Mouse (Mus musculus) embryonic facial prominence, embryonic 15.5 days (tissue): ENCODE measurements around the gene Skap1. TPM values are rescaled to one million over a fixed set of nuclear protein-coding genes. Genes with fewer than 3 reads are reported as not detected.

ENCODE experiments used
- ATAC-seq: fragments of 200-750 bp; cut with Nextera tagmentation; 2 replicates; pipeline ENCODE4 v1.8.0; 2017; ENCODE audit warnings: low read depth, moderate TSS enrichment; ENCODE audit not compliant: insufficient number of reproducible peaks, low FRiP score, low TSS enrichment
- H3K27ac ChIP-seq: fragments of 300-500 bp; sonication (generic); replicated peaks from 2 replicates; pipeline ENCODE4 v1.5.1; 2015; ENCODE audit warnings: mild to moderate bottlenecking, inconsistent platforms
- H3K27me3 ChIP-seq: fragments of 300-500 bp; sonication (generic); 2 replicates; pipeline ENCODE4 v1.6.1; 2015; ENCODE audit warnings: inconsistent platforms
- H3K36me3 ChIP-seq: fragments of 300-500 bp; sonication (generic); 2 replicates; pipeline ENCODE4 v1.6.1; 2015; ENCODE audit warnings: mild to moderate bottlenecking, inconsistent platforms
- H3K4me1 ChIP-seq: fragments of 300-500 bp; sonication (generic); 2 replicates; pipeline ENCODE4 v1.6.1; 2015; ENCODE audit warnings: inconsistent platforms
- H3K4me2 ChIP-seq: fragments of 300-500 bp; sonication (generic); replicated peaks from 2 replicates; pipeline ENCODE4 v1.6.1; 2015; ENCODE audit warnings: mild to moderate bottlenecking, inconsistent platforms
- H3K4me3 ChIP-seq: fragments of 300-500 bp; sonication (generic); replicated peaks from 2 replicates; pipeline ENCODE4 v1.5.1; 2015; ENCODE audit warnings: mild to moderate bottlenecking, inconsistent platforms
- H3K9ac ChIP-seq: fragments of 300-500 bp; sonication (generic); 2 replicates; pipeline ENCODE4 v1.6.1; 2015; ENCODE audit warnings: inconsistent platforms
- H3K9me3 ChIP-seq: fragments of 300-500 bp; sonication (generic); replicated peaks from 2 replicates; pipeline ENCODE4 v1.6.1; 2016; ENCODE audit warnings: inconsistent platforms
- WGBS: fragments of 180-500 bp; shearing (Covaris S2); methylation state at CpG from one replicate; pipeline ENCODE4 v1.1.7; 2015; 5-methylcytosine and 5-hydroxymethylcytosine counted together
- polyA plus RNA-seq: library from polyadenylated mRNA; unstranded; fragments of >200 nt; fragmentation: Nextera tagmentation; extraction: Ambion mirVana; gene quantifications from 2 replicates; pipeline ENCODE4 v1.2.1, GENCODE M21; 2015

Skap1 gene
- polyA plus RNA-seq, 1 experiment from 2014 or later, result 2.3 TPM

GRCm38 (mm10) chr11:96674786-96675365 is 210.5 kb downstream of the Skap1 start:
- no peak overlapping the region for H3K9ac ChIP-seq
- H3K9me3 ChIP-seq, result no peaks in the 10 kb centered on the region
- H3K27ac ChIP-seq, result no peak overlapping the region
- H3K4me3 ChIP-seq, result no peak overlapping the region
- ATAC-seq, result no peak
- H3K36me3 ChIP-seq, result no peaks in the 10 kb centered on the region
- H3K4me2 ChIP-seq, result no peak overlapping the region
- WGBS, result 28% methylated on average over 8 of the region's 8 CpGs
- H3K27me3 ChIP-seq, result peaks cover 4% of the 10 kb centered on the region; the same call in 1 of the 2 replicates
- H3K4me1 ChIP-seq, result peaks cover 3% of the 10 kb centered on the region; the same call in 1 of the 2 replicates

DNA sequence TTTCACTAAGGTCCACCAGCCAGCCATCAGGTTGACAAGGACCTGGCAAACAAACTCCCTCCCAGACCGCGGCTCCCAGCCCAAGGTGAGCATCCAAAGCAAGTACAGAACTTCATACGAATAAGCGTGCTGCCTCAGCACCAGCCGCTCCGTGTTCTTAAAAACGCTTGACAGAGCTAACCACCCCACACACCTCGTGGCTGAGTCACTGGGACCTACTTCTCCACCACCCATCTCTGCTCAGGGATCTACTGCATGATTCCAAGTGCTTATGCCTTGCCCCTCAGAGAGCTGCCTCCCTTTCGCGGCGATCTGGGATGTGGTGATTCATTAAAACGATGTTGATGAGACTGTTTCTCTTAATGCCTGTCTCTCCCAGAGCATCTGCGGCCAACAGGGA is 213.6 kb downstream of the Skap1 start:
- no peak overlapping the region for H3K27ac ChIP-seq
- no peak overlapping the region for H3K9ac ChIP-seq
- H3K27me3 ChIP-seq, result peaks cover 4% of the 10 kb centered on the region
- H3K4me3 ChIP-seq, result no peak overlapping the region
- H3K4me1 ChIP-seq, result peaks cover 3% of the 10 kb centered on the region; the same call in 1 of the 2 replicates
- WGBS, result 89% methylated on average over 13 of the region's 13 CpGs
- ATAC-seq, result no peak
- no peak overlapping the region for H3K4me2 ChIP-seq
- H3K9me3 ChIP-seq, result no peaks in the 10 kb centered on the region
- no peaks in the 10 kb centered on the region for H3K36me3 ChIP-seq

DNA sequence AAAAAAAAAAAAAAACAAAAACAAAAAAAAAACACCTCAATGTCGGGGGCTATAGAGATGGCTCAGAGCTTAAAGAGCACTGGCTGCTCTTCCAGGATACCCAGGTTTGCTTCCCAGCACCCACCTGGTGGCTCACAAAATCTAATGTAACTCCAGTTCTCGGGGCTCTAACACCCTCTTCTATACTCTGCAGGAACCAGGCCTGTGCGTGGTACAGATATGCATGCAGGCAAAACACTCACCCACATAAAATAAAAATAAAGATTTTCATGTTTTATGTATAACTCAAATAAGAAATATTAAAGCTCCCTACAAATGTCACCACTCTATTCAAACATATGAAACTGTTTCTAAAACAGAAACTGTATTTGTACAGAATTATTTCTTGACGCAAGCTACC is 214.6 kb downstream of the Skap1 start:
- H3K36me3 ChIP-seq, result no peaks in the 10 kb centered on the region
- peaks cover 4% of the 10 kb centered on the region for H3K27me3 ChIP-seq
- WGBS, result 86% methylated on average over 4 of the region's 4 CpGs
- H3K4me3 ChIP-seq, result no peak overlapping the region
- H3K4me1 ChIP-seq, result no peaks in the 10 kb centered on the region; the same call in 1 of the 2 replicates
- no peaks in the 10 kb centered on the region for H3K9me3 ChIP-seq
- no peak for ATAC-seq
- no peak overlapping the region for H3K9ac ChIP-seq
- no peak overlapping the region for H3K27ac ChIP-seq
- no peak overlapping the region for H3K4me2 ChIP-seq

- H3K4me1 ChIP-seq, result no peaks in the 10 kb centered on the region
- H3K9me3 ChIP-seq, result no peaks in the 10 kb centered on the region
- no peak overlapping the region for H3K4me3 ChIP-seq
- no peak overlapping the region for H3K27ac ChIP-seq
- no peak overlapping the region for H3K9ac ChIP-seq
- WGBS, result 86% methylated on average over 2 of the region's 2 CpGs
- H3K27me3 ChIP-seq, result no peaks in the 10 kb centered on the region
- H3K4me2 ChIP-seq, result no peak overlapping the region
- H3K36me3 ChIP-seq, result no peaks in the 10 kb centered on the region
- no peak for ATAC-seq
Measured at GRCm38 (mm10) chr11:96685381-96685780, 221.0 kb downstream of the Skap1 start.

DNA sequence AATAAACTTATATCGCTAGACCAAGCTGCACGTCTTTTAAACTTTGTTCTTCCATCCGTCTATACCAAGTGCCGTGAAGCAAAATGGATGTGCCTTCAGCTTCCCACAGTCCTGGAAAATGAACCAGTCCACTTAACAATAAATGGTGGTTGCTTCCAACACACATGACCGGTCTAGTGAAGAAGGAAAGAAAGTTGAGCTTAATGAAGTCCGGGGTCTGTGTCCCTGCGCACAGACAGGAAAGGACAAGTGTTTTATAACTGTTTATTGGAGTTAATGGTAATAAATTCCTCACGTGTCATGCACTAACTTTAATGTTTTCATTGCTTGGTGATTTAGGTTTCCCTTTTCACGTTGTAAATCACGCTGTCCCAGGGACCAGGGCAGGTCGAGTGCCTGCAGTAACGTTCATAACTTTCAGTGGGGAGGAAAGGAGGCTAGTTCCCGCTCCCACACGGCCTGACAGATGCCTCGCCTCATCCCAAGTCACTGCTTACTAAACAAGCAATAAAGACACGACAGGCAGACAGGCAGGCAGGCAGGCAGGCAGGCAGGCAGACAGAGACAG is 222.4 kb downstream of the Skap1 start:
- Histone ChIP-seq H3K4me3 (no peak overlapping the region), H3K9me3 (no peaks in the 10 kb centered on the region), H3K27me3 (no peaks in the 10 kb centered on the region), H3K4me1 (no peaks in the 10 kb centered on the region), H3K9ac (no peak overlapping the region), H3K36me3 (no peaks in the 10 kb centered on the region), H3K4me2 (no peak overlapping the region), H3K27ac (no peak overlapping the region)
- WGBS, result 73% methylated on average over 16 of the region's 16 CpGs
- no peak for ATAC-seq

DNA sequence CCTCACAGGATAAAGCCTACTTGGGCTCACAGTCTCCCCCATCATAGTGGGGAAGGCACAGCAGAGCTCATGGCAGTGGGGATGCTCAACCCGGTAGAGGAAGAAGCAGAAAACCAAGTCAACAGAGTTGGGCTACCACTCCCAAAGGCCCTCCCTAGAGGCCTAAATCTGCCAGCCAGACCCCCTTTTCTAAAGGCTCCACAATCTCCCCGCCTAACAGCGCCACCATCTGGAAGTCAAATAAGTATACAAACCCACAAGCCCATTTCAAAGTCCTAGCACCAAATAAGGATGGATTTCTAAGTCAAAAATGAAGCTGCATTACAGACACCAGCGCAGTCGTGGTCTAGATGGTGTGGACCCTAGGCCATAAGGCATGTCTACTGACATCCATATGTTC is 227.9 kb downstream of the Skap1 start:
- no peak overlapping the region for H3K4me3 ChIP-seq
- ATAC-seq, result no peak
- no peak overlapping the region for H3K4me2 ChIP-seq
- peaks cover 3% of the 10 kb centered on the region; the same call in 1 of the 2 replicates for H3K4me1 ChIP-seq
- WGBS, result 83% methylated on average over 5 of the region's 5 CpGs
- H3K9ac ChIP-seq, result no peak overlapping the region
- no peak overlapping the region for H3K27ac ChIP-seq
- no peaks in the 10 kb centered on the region for H3K9me3 ChIP-seq
- H3K36me3 ChIP-seq, result no peaks in the 10 kb centered on the region
- no peaks in the 10 kb centered on the region for H3K27me3 ChIP-seq

- Histone ChIP-seq H3K27ac (no peak overlapping the region), H3K27me3 (no peaks in the 10 kb centered on the region), H3K9ac (no peak overlapping the region), H3K4me3 (no peak overlapping the region), H3K36me3 (no peaks in the 10 kb centered on the region), H3K4me2 (no peak overlapping the region), H3K9me3 (no peaks in the 10 kb centered on the region), H3K4me1 (peaks cover 3% of the 10 kb centered on the region; the same call in 1 of the 2 replicates)
- ATAC-seq, result no peak
- WGBS, result 95% methylated on average over 11 of the region's 11 CpGs
Measured at GRCm38 (mm10) chr11:96693360-96693759, 229.0 kb downstream of the Skap1 start.

DNA sequence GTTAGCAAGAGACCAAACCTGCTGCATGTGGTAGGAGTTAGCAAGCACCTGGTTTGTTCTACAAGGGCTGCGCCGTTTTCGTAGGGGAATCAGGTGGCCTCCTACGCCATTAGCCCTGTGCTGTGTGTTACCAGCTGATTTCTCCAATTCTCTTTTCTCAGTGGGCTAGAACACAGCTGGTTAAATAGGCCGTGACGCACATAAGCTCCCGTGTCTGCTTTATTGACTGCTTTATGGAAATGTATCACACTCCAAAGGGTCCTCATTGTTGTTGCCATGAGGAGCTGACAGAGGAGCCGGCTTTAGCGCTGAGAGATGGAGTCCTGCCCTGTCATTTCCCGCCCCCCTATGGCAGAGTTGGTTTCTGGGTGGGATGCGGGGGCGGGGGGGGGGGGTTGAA is 230.4 kb downstream of the Skap1 start:
- Histone ChIP-seq H3K36me3 (no peaks in the 10 kb centered on the region), H3K27ac (no peak overlapping the region), H3K4me1 (peaks cover 3% of the 10 kb centered on the region; the same call in 1 of the 2 replicates), H3K9ac (no peak overlapping the region), H3K9me3 (no peaks in the 10 kb centered on the region), H3K27me3 (no peaks in the 10 kb centered on the region), H3K4me3 (no peak overlapping the region), H3K4me2 (no peak overlapping the region)
- no peak for ATAC-seq
- 73% methylated on average over 12 of the region's 12 CpGs for WGBS

- Histone ChIP-seq H3K36me3 (no peaks in the 10 kb centered on the region), H3K9ac (no peak overlapping the region), H3K4me2 (no peak overlapping the region), H3K27me3 (no peaks in the 10 kb centered on the region), H3K4me3 (no peak overlapping the region), H3K27ac (no peak overlapping the region), H3K9me3 (no peaks in the 10 kb centered on the region), H3K4me1 (peaks cover 3% of the 10 kb centered on the region; the same call in 1 of the 2 replicates)
- WGBS, result 56% methylated on average over 15 of the region's 15 CpGs
- ATAC-seq, result no peak
Measured at GRCm38 (mm10) chr11:96696168-96696727, 231.9 kb downstream of the Skap1 start.

- Histone ChIP-seq H3K4me2 (no peak overlapping the region), H3K27me3 (no peaks in the 10 kb centered on the region), H3K4me3 (no peak overlapping the region), H3K27ac (no peak overlapping the region), H3K9me3 (no peaks in the 10 kb centered on the region), H3K9ac (no peak overlapping the region), H3K36me3 (no peaks in the 10 kb centered on the region), H3K4me1 (peaks cover 3% of the 10 kb centered on the region; the same call in 1 of the 2 replicates)
- ATAC-seq, result no peak
- 23% methylated on average over 7 of the region's 7 CpGs for WGBS
Measured at GRCm38 (mm10) chr11:96696842-96697455, 232.6 kb downstream of the Skap1 start.

- H3K4me2 ChIP-seq, result no peak overlapping the region
- 70% methylated on average over 4 of the region's 4 CpGs for WGBS
Measured at GRCm38 (mm10) chr11:96697467-96697866, 233.1 kb downstream of the Skap1 start.

More at GRCm38 (mm10) chr11:96697467-96697866, 233.1 kb downstream of the Skap1 start:
- Histone ChIP-seq H3K4me3 (no peak overlapping the region), H3K9ac (no peak overlapping the region), H3K36me3 (no peaks in the 10 kb centered on the region), H3K9me3 (no peaks in the 10 kb centered on the region), H3K27me3 (no peaks in the 10 kb centered on the region), H3K4me1 (peaks cover 3% of the 10 kb centered on the region; the same call in 1 of the 2 replicates), H3K27ac (no peak overlapping the region)
- no peak for ATAC-seq
